Mouse (Mus musculus) limb, embryonic 12.5 days (tissue): ENCODE data around the gene Fuz. TPM values are rescaled to one million over a fixed set of nuclear protein-coding genes. Genes with fewer than 3 reads are reported as not detected.

ENCODE experiments used
- ATAC-seq: fragments of 200-750 bp; cut with Nextera tagmentation; 2 replicates; pipeline ENCODE4 v1.8.0; 2017; ENCODE audit warnings: low read depth, moderate TSS enrichment; ENCODE audit not compliant: insufficient number of reproducible peaks, insufficient read depth, low FRiP score, low TSS enrichment
- H3K27ac ChIP-seq: fragments of 300-500 bp; sonication (generic); 2 replicates; pipeline ENCODE4 v1.5.1; 2016; ENCODE audit warnings: mild to moderate bottlenecking, moderate library complexity
- H3K27me3 ChIP-seq: fragments of 300-500 bp; sonication (generic); 2 replicates; pipeline ENCODE4 v1.6.1; 2016; ENCODE audit warnings: mild to moderate bottlenecking, moderate library complexity
- H3K36me3 ChIP-seq: fragments of 300-500 bp; sonication (generic); 2 replicates; pipeline ENCODE4 v1.6.1; 2016; ENCODE audit warnings: mild to moderate bottlenecking, moderate library complexity
- H3K4me1 ChIP-seq: fragments of 300-500 bp; sonication (generic); replicated peaks from 2 replicates; pipeline ENCODE4 v1.6.1; 2016
- H3K4me2 ChIP-seq: fragments of 300-500 bp; sonication (generic); 2 replicates; pipeline ENCODE4 v1.6.1; 2016; ENCODE audit warnings: mild to moderate bottlenecking, moderate library complexity
- H3K4me3 ChIP-seq: fragments of 300-500 bp; sonication (generic); replicated peaks from 2 replicates; pipeline ENCODE4 v1.5.1; 2016; ENCODE audit warnings: mild to moderate bottlenecking
- H3K9ac ChIP-seq: fragments of 300-500 bp; sonication (generic); replicated peaks from 2 replicates; pipeline ENCODE4 v1.6.1; 2016; ENCODE audit warnings: mild to moderate bottlenecking, moderate library complexity
- H3K9me3 ChIP-seq: fragments of 300-500 bp; sonication (generic); 2 replicates; pipeline ENCODE4 v1.6.1; 2016; ENCODE audit warnings: mild to moderate bottlenecking, moderate library complexity
- WGBS: fragments of 180-500 bp; shearing (Covaris S2); methylation state at CpG from one replicate; pipeline ENCODE4 v1.1.7; 2016; 5-methylcytosine and 5-hydroxymethylcytosine counted together
- polyA plus RNA-seq: library from polyadenylated mRNA; unstranded; fragments of >200 nt; fragmentation: Nextera tagmentation; extraction: Ambion mirVana; gene quantifications from 2 replicates; pipeline ENCODE4 v1.2.1, GENCODE M21; 2016

Fuz gene
- polyA plus RNA-seq, 1 experiment from 2014 or later = 21.6 TPM

GRCm38 (mm10) chr7:44914396-44914795 is 18.5 kb downstream of the Fuz start:
- H3K4me1 ChIP-seq = no peaks in the 10 kb centered on the region
- WGBS = 92% methylated on average over 2 of the region's 2 CpGs
- no peak for ATAC-seq

GRCm38 (mm10) chr7:44915314-44915713 is 19.4 kb downstream of the Fuz start:
- Histone ChIP-seq H3K4me1 (no peaks in the 10 kb centered on the region), H3K27ac (no peak overlapping the region), H3K36me3 (peaks cover 82% of the 10 kb centered on the region), H3K4me3 (no peak overlapping the region), H3K27me3 (no peaks in the 10 kb centered on the region), H3K4me2 (no peak overlapping the region), H3K9me3 (no peaks in the 10 kb centered on the region), H3K9ac (no peak overlapping the region)
- no peak for ATAC-seq
- 87% methylated on average over 9 of the region's 9 CpGs for WGBS

More at GRCm38 (mm10) chr7:44914396-44914795, 18.5 kb downstream of the Fuz start:
- Histone ChIP-seq H3K27ac (no peak overlapping the region), H3K9ac (no peak overlapping the region), H3K36me3 (peaks cover 82% of the 10 kb centered on the region), H3K4me2 (no peak overlapping the region), H3K9me3 (no peaks in the 10 kb centered on the region), H3K4me3 (no peak overlapping the region), H3K27me3 (no peaks in the 10 kb centered on the region)

GRCm38 (mm10) chr7:44916191-44916590 is 20.3 kb downstream of the Fuz start:
- Histone ChIP-seq H3K4me3 (no peak overlapping the region), H3K4me1 (no peaks in the 10 kb centered on the region), H3K4me2 (no peak overlapping the region), H3K9ac (no peak overlapping the region), H3K36me3 (peaks cover 79% of the 10 kb centered on the region), H3K27ac (no peak overlapping the region), H3K9me3 (no peaks in the 10 kb centered on the region), H3K27me3 (no peaks in the 10 kb centered on the region)
- no peak for ATAC-seq
- 83% methylated on average over 6 of the region's 6 CpGs for WGBS

- Histone ChIP-seq H3K4me2 (no peak overlapping the region), H3K4me3 (no peak overlapping the region), H3K9me3 (no peaks in the 10 kb centered on the region), H3K9ac (no peak overlapping the region), H3K27me3 (no peaks in the 10 kb centered on the region), H3K27ac (no peak overlapping the region), H3K4me1 (no peaks in the 10 kb centered on the region), H3K36me3 (peaks cover 76% of the 10 kb centered on the region)
- WGBS = 92% methylated on average over 4 of the region's 4 CpGs
- no peak for ATAC-seq
These were observed 21.0 kb downstream of the Fuz start for GRCm38 (mm10) chr7:44916881-44917280.

GRCm38 (mm10) chr7:44918219-44918618 is 22.3 kb downstream of the Fuz start:
- 87% methylated on average over 3 of the region's 3 CpGs for WGBS
- ATAC-seq = no peak
- Histone ChIP-seq H3K4me3 (no peak overlapping the region), H3K27me3 (no peaks in the 10 kb centered on the region), H3K4me1 (no peaks in the 10 kb centered on the region), H3K9ac (no peak overlapping the region), H3K36me3 (peaks cover 76% of the 10 kb centered on the region), H3K9me3 (no peaks in the 10 kb centered on the region), H3K4me2 (no peak overlapping the region), H3K27ac (no peak overlapping the region)

- Histone ChIP-seq H3K9me3 (no peaks in the 10 kb centered on the region), H3K27me3 (no peaks in the 10 kb centered on the region), H3K36me3 (peaks cover 75% of the 10 kb centered on the region), H3K4me1 (no peaks in the 10 kb centered on the region), H3K4me2 (no peak overlapping the region), H3K9ac (no peak overlapping the region), H3K27ac (no peak overlapping the region), H3K4me3 (no peak overlapping the region)
- no peak for ATAC-seq
- WGBS = 93% methylated on average over 5 of the region's 5 CpGs
These were observed 23.2 kb downstream of the Fuz start for GRCm38 (mm10) chr7:44919127-44919526.

GRCm38 (mm10) chr7:44922530-44922929 is 26.7 kb downstream of the Fuz start:
- H3K27me3 ChIP-seq = no peaks in the 10 kb centered on the region
- H3K4me3 ChIP-seq = no peak overlapping the region
- peaks cover 3% of the 10 kb centered on the region; the same call in 1 of the 2 replicates for H3K4me1 ChIP-seq
- H3K36me3 ChIP-seq = peaks cover 71% of the 10 kb centered on the region
- no peak overlapping the region for H3K27ac ChIP-seq
- no peak overlapping the region for H3K9ac ChIP-seq
- H3K9me3 ChIP-seq = no peaks in the 10 kb centered on the region
- ATAC-seq = no peak
- no peak overlapping the region for H3K4me2 ChIP-seq

- Histone ChIP-seq H3K27ac (no peak overlapping the region), H3K9me3 (no peaks in the 10 kb centered on the region), H3K4me2 (no peak overlapping the region), H3K4me3 (no peak overlapping the region), H3K27me3 (no peaks in the 10 kb centered on the region), H3K36me3 (peaks cover 54% of the 10 kb centered on the region), H3K9ac (no peak overlapping the region), H3K4me1 (peaks cover 18% of the 10 kb centered on the region)
- 77% methylated on average over 3 of the region's 3 CpGs for WGBS
- no peak for ATAC-seq
These were observed 29.6 kb downstream of the Fuz start for GRCm38 (mm10) chr7:44925468-44925867.

GRCm38 (mm10) chr7:44928570-44928969 is 32.7 kb downstream of the Fuz start:
- Histone ChIP-seq H3K9ac (peak overlapping the region; percentile 89), H3K27me3 (no peaks in the 10 kb centered on the region), H3K4me1 (peaks cover 20% of the 10 kb centered on the region), H3K9me3 (no peaks in the 10 kb centered on the region), H3K4me3 (peak overlapping the region; percentile 82), H3K4me2 (peak overlapping the region; percentile 84), H3K36me3 (peaks cover 29% of the 10 kb centered on the region), H3K27ac (no peak overlapping the region)
- WGBS = 5% methylated on average over 1 of the region's 1 CpGs
- ATAC-seq = no peak

GRCm38 (mm10) chr7:44929204-44930151 is 33.6 kb downstream of the Fuz start, which contains the start of gene Ap2a1:
TSS of gene Ap2a1 (minus strand) at chr7:44929496.
- Histone ChIP-seq H3K4me1 (peaks cover 20% of the 10 kb centered on the region), H3K4me3 (peak within 1 kb of the TSS; percentile 82), H3K36me3 (peaks cover 20% of the 10 kb centered on the region), H3K4me2 (peak within 1 kb of the TSS; percentile 84), H3K9me3 (no peaks in the 10 kb centered on the region), H3K27ac (peak within 1 kb of the TSS; percentile 89), H3K27me3 (no peaks in the 10 kb centered on the region), H3K9ac (peak within 1 kb of the TSS; percentile 89)
- WGBS = under 1% methylated on average over 84 of the region's 84 CpGs
- ATAC-seq = peak; percentile 99

- H3K27ac ChIP-seq = no peak overlapping the region
- no peak overlapping the region for H3K4me3 ChIP-seq
- H3K9ac ChIP-seq = no peak overlapping the region
- no peaks in the 10 kb centered on the region for H3K36me3 ChIP-seq
- H3K27me3 ChIP-seq = no peaks in the 10 kb centered on the region
- no peak for ATAC-seq
- 90% methylated on average over 4 of the region's 4 CpGs for WGBS
- no peak overlapping the region for H3K4me2 ChIP-seq
- no peaks in the 10 kb centered on the region for H3K4me1 ChIP-seq
- peaks cover 6% of the 10 kb centered on the region for H3K9me3 ChIP-seq
These were observed 42.8 kb downstream of the Fuz start for GRCm38 (mm10) chr7:44938680-44939079.
